Mouse (Mus musculus): ENCODE data around the gene Cela1. TPM values are rescaled to one million over a fixed set of nuclear protein-coding genes. Genes with fewer than 3 reads are reported as not detected.

The Cela1 gene
- polyA plus RNA-seq, 2 experiments, result 2.6 to 2.8 TPM

DNA sequence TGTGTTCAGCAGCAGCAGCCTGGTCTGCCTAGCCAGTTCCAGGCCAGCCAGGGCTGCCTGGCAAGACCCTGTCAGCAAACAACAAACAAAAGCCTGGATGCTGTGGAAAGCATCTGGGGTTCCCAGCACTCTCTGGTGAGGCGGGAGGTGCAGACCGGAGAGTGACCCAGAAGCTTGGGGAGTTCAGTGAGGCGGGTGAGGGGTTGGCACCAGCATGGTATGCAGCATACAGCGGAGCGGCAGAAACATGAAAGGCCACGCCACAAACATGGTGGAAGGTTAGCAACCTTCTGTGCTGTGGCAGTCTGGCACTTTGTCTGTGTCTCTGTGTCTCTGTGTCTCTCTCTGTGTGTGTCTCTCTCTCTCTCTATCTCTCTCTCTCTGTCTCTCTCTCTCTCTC lies 1.3 kb downstream of the Cela1 start:
- no peaks in the 10 kb centered on the region for H3K36me3 ChIP-seq (ENCODE audit: control insufficient read depth, insufficient read depth, low read length)
- no peak for TF ChIP-seq POLR2A (IDR thresholded peaks at IDR 0.05; ENCODE audit: borderline replicate concordance, extremely low read depth, insufficient read depth, insufficient read length)
- no peak overlapping the region for H3K27ac ChIP-seq (replicated peaks; ENCODE audit: low read depth, low read length)
- DNase-seq (ENCODE audit: low spot score), result no peak
- H3K27me3 ChIP-seq (ENCODE audit: control insufficient read depth, insufficient read depth, low read length), result no peaks in the 10 kb centered on the region
- no peak overlapping the region for H3K4me2 ChIP-seq (replicated peaks; ENCODE audit: low read depth, low read length, severe bottlenecking)
- no peak overlapping the region for H3K9ac ChIP-seq (ENCODE audit: low read depth, low read length, severe bottlenecking)
- no peak overlapping the region for H3K4me3 ChIP-seq (replicated peaks; ENCODE audit: low read length)
- H3K9me3 ChIP-seq (ENCODE audit: control insufficient read depth, low read length), result peaks cover 6% of the 10 kb centered on the region
- WGBS, result 95% methylated on average over 6 of the region's 6 CpGs
- ATAC-seq (ENCODE audit: low FRiP score, low read depth), result no peak
- H3K4me1 ChIP-seq (ENCODE audit: control insufficient read depth, insufficient read depth, low read length), result peaks cover 4% of the 10 kb centered on the region; the same call in 1 of the 2 replicates

- H3K4me3 ChIP-seq (replicated peaks; ENCODE audit: low read length), result no peak overlapping the region
- no peaks in the 10 kb centered on the region for H3K27me3 ChIP-seq (ENCODE audit: control insufficient read depth, insufficient read depth, low read length)
- H3K4me1 ChIP-seq (ENCODE audit: control insufficient read depth, insufficient read depth, low read length), result peaks cover 4% of the 10 kb centered on the region; the same call in 1 of the 2 replicates
- H3K27ac ChIP-seq (replicated peaks; ENCODE audit: low read depth, low read length), result no peak overlapping the region
- ATAC-seq (ENCODE audit: low FRiP score, low read depth) (no peak), DNase-seq (ENCODE audit: low spot score) (no peak)
- no peaks in the 10 kb centered on the region for H3K36me3 ChIP-seq (ENCODE audit: control insufficient read depth, insufficient read depth, low read length)
- no peak for TF ChIP-seq POLR2A (IDR thresholded peaks at IDR 0.05; ENCODE audit: borderline replicate concordance, extremely low read depth, insufficient read depth, insufficient read length)
- peaks cover 6% of the 10 kb centered on the region for H3K9me3 ChIP-seq (ENCODE audit: control insufficient read depth, low read length)
- H3K4me2 ChIP-seq (replicated peaks; ENCODE audit: low read depth, low read length, severe bottlenecking), result no peak overlapping the region
- H3K9ac ChIP-seq (ENCODE audit: low read depth, low read length, severe bottlenecking), result no peak overlapping the region
- WGBS, result 88% methylated on average over 8 of the region's 8 CpGs
Observed at GRCm38 (mm10) chr15:100685849-100686248, 1.9 kb downstream of the Cela1 start.

GRCm38 (mm10) chr15:100685255-100685654 lies 2.5 kb downstream of the Cela1 start:
- Histone ChIP-seq H3K4me2 (replicated peaks; ENCODE audit: low read depth, low read length, severe bottlenecking) (no peak overlapping the region), H3K36me3 (ENCODE audit: control insufficient read depth, insufficient read depth, low read length) (no peaks in the 10 kb centered on the region), H3K27ac (replicated peaks; ENCODE audit: low read depth, low read length) (no peak overlapping the region), H3K27me3 (ENCODE audit: control insufficient read depth, insufficient read depth, low read length) (no peaks in the 10 kb centered on the region), H3K4me3 (replicated peaks; ENCODE audit: low read length) (no peak overlapping the region), H3K9me3 (ENCODE audit: control insufficient read depth, low read length) (peaks cover 4% of the 10 kb centered on the region), H3K4me1 (ENCODE audit: control insufficient read depth, insufficient read depth, low read length) (peaks cover 4% of the 10 kb centered on the region; the same call in 1 of the 2 replicates), H3K9ac (ENCODE audit: low read depth, low read length, severe bottlenecking) (no peak overlapping the region)
- DNase-seq (ENCODE audit: low spot score) (no peak), ATAC-seq (ENCODE audit: low FRiP score, low read depth) (no peak)
- 20% methylated on average over 13 of the region's 13 CpGs for WGBS
- no peak for TF ChIP-seq POLR2A (IDR thresholded peaks at IDR 0.05; ENCODE audit: borderline replicate concordance, extremely low read depth, insufficient read depth, insufficient read length)

DNA sequence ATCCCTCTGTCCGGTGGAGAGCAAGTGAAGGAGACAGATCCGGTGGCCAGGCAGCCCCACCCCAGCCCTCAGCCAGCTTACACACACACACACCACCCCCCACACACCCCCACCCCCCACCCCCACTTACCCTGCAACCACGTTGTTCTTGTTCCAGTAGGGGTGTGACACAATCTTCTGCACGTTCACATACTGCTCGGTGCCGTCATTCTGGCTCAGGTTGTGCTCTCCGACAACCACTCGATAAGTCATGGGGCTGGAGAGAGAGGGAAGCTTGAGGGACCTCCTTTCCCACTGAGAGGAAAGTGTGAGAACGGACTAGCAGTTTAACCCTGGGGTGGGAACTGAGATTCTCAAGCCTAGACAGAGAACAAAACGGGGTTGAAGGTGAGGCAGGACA lies 3.3 kb downstream of the Cela1 start:
- no peak for TF ChIP-seq POLR2A (IDR thresholded peaks at IDR 0.05; ENCODE audit: borderline replicate concordance, extremely low read depth, insufficient read depth, insufficient read length)
- DNase-seq (ENCODE audit: low spot score) (no peak), ATAC-seq (ENCODE audit: low FRiP score, low read depth) (no peak)
- no peaks in the 10 kb centered on the region for H3K27me3 ChIP-seq (ENCODE audit: control insufficient read depth, insufficient read depth, low read length)
- 57% methylated on average over 10 of the region's 10 CpGs for WGBS
- no peaks in the 10 kb centered on the region for H3K36me3 ChIP-seq (ENCODE audit: control insufficient read depth, insufficient read depth, low read length)
- H3K4me3 ChIP-seq (replicated peaks; ENCODE audit: low read length), result no peak overlapping the region
- H3K9me3 ChIP-seq (ENCODE audit: control insufficient read depth, low read length), result no peaks in the 10 kb centered on the region
- no peak overlapping the region for H3K9ac ChIP-seq (ENCODE audit: low read depth, low read length, severe bottlenecking)
- H3K4me1 ChIP-seq (ENCODE audit: control insufficient read depth, insufficient read depth, low read length), result peaks cover 4% of the 10 kb centered on the region; the same call in 1 of the 2 replicates
- no peak overlapping the region for H3K27ac ChIP-seq (replicated peaks; ENCODE audit: low read depth, low read length)
- no peak overlapping the region for H3K4me2 ChIP-seq (replicated peaks; ENCODE audit: low read depth, low read length, severe bottlenecking)

DNA sequence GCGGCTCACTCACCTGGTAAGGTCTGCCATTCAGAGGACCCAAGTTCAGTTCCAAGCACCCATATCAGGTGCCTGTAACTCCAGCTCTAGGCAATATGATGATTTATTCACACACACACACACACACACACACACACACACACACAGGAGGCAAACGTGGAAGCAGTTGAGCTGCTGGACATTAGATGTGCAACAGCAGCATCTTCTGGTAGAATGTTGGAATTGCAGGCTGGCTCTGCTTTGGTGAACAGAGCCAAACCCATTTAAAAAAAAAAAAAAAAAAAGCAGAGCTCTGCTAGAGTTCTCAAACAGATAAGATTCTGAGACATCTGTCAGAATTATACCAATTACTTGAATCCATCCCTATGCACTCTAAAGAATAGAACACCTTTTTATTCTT lies 4.7 kb downstream of the Cela1 start:
- no peak overlapping the region for H3K9ac ChIP-seq (ENCODE audit: low read depth, low read length, severe bottlenecking)
- DNase-seq (ENCODE audit: low spot score) (peak; percentile 88), ATAC-seq (ENCODE audit: low FRiP score, low read depth) (no peak)
- H3K27me3 ChIP-seq (ENCODE audit: control insufficient read depth, insufficient read depth, low read length), result no peaks in the 10 kb centered on the region
- no peaks in the 10 kb centered on the region for H3K36me3 ChIP-seq (ENCODE audit: control insufficient read depth, insufficient read depth, low read length)
- H3K27ac ChIP-seq (replicated peaks; ENCODE audit: low read depth, low read length), result no peak overlapping the region
- peaks cover 4% of the 10 kb centered on the region; the same call in 1 of the 2 replicates for H3K4me1 ChIP-seq (ENCODE audit: control insufficient read depth, insufficient read depth, low read length)
- no peak for TF ChIP-seq POLR2A (IDR thresholded peaks at IDR 0.05; ENCODE audit: borderline replicate concordance, extremely low read depth, insufficient read depth, insufficient read length)
- no peak overlapping the region for H3K4me3 ChIP-seq (replicated peaks; ENCODE audit: low read length)
- H3K4me2 ChIP-seq (replicated peaks; ENCODE audit: low read depth, low read length, severe bottlenecking), result no peak overlapping the region
- H3K9me3 ChIP-seq (ENCODE audit: control insufficient read depth, low read length), result no peaks in the 10 kb centered on the region
- 44% methylated on average over 2 of the region's 2 CpGs for WGBS

DNA sequence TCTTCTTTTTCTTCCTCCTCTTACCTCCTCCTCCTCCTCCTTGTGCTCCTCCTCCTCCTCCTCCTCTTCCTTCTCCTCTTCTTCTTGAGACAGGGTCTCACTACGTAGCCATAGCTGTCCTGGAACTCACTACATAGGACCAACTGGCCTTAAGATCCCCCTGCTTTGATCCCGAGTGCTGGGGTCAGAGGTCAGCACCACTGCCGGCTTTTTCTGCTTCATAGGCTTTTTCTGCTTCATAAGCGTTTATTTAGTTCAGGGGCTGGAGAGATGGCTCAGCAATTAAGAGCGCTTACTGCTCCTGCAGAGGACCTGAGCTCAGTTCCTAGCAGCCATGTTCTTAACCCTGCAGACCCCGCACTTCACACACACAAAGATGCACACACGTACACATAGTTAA lies 6.0 kb downstream of the Cela1 start:
- no peak for TF ChIP-seq POLR2A (IDR thresholded peaks at IDR 0.05; ENCODE audit: borderline replicate concordance, extremely low read depth, insufficient read depth, insufficient read length)
- H3K4me3 ChIP-seq (replicated peaks; ENCODE audit: low read length), result no peak overlapping the region
- no peaks in the 10 kb centered on the region for H3K9me3 ChIP-seq (ENCODE audit: control insufficient read depth, low read length)
- no peak overlapping the region for H3K27ac ChIP-seq (replicated peaks; ENCODE audit: low read depth, low read length)
- no peaks in the 10 kb centered on the region for H3K36me3 ChIP-seq (ENCODE audit: control insufficient read depth, insufficient read depth, low read length)
- no peaks in the 10 kb centered on the region for H3K4me1 ChIP-seq (ENCODE audit: control insufficient read depth, insufficient read depth, low read length)
- WGBS, result 30% methylated on average over 7 of the region's 7 CpGs
- H3K27me3 ChIP-seq (ENCODE audit: control insufficient read depth, insufficient read depth, low read length), result no peaks in the 10 kb centered on the region
- no peak overlapping the region for H3K9ac ChIP-seq (ENCODE audit: low read depth, low read length, severe bottlenecking)
- H3K4me2 ChIP-seq (replicated peaks; ENCODE audit: low read depth, low read length, severe bottlenecking), result no peak overlapping the region
- DNase-seq (ENCODE audit: low spot score), result no peak
- ATAC-seq (ENCODE audit: low FRiP score, low read depth), result no peak

All from limb, embryonic 14.5 days (tissue).